Mouse (Mus musculus) CD4-positive, CD25-positive, alpha-beta regulatory T cell, adult 2 months (primary cell): ENCODE data around the gene Corin.
A peak's percentile ranks its signal among the peaks of the same experiment; 100 is the strongest.

ENCODE experiments used
- DNase-seq: peaks from one replicate; pipeline ENCODE4 v3.0.0-alpha.2; 2012; ENCODE audit warnings: low read depth, low spot score

The Corin gene

GRCm38 (mm10) chr5:72329453-72329852, 174.8 kb downstream of the Corin start:
- DNase-seq: no peak

- no peak for DNase-seq
Measured at GRCm38 (mm10) chr5:72315282-72315681, 189.0 kb downstream of the Corin start.

- no peak for DNase-seq
Measured at GRCm38 (mm10) chr5:72298418-72299104, 205.7 kb downstream of the Corin start.

GRCm38 (mm10) chr5:72285077-72285476, 219.2 kb downstream of the Corin start:
- DNase-seq: no peak

GRCm38 (mm10) chr5:72282907-72283306, 221.4 kb downstream of the Corin start:
- no peak for DNase-seq

- DNase-seq: peak; percentile 65
Measured at GRCm38 (mm10) chr5:72269652-72270051, 234.6 kb downstream of the Corin start.

GRCm38 (mm10) chr5:72269204-72269603, 235.1 kb downstream of the Corin start:
- peak; percentile 11 for DNase-seq

GRCm38 (mm10) chr5:72266955-72267535, 237.2 kb downstream of the Corin start:
- DNase-seq: no peak

- no peak for DNase-seq
Measured at GRCm38 (mm10) chr5:72264195-72264751, 240.0 kb downstream of the Corin start.

GRCm38 (mm10) chr5:72261802-72262324, 242.4 kb downstream of the Corin start:
- DNase-seq: no peak

GRCm38 (mm10) chr5:72259298-72259621, 245.0 kb downstream of the Corin start:
- DNase-seq: peak; percentile 47

- DNase-seq: peak; percentile 31
Measured at GRCm38 (mm10) chr5:72258409-72259297, 245.6 kb downstream of the Corin start.

GRCm38 (mm10) chr5:72257084-72257483, 247.2 kb downstream of the Corin start:
- no peak for DNase-seq

GRCm38 (mm10) chr5:72254958-72255357, 249.3 kb downstream of the Corin start:
- DNase-seq: no peak

- DNase-seq: no peak
Measured at GRCm38 (mm10) chr5:72250180-72250579, 254.1 kb downstream of the Corin start.
